Mouse (Mus musculus) hindbrain, embryonic 16.5 days (tissue): ENCODE data around the gene Chn2. TPM values are rescaled to one million over a fixed set of nuclear protein-coding genes. Genes with fewer than 3 reads are reported as not detected.

Experiments used
- ATAC-seq: fragments of 200-750 bp; cut with Nextera tagmentation; 2 replicates; pipeline ENCODE4 v1.8.0; 2017; ENCODE audit warnings: moderate TSS enrichment, moderate library complexity
- H3K27ac ChIP-seq: fragments of 300-500 bp; sonication (generic); 2 replicates; pipeline ENCODE4 v1.5.1; 2014; ENCODE audit warnings: low read depth, mild to moderate bottlenecking, control low read depth, low read length, moderate library complexity
- H3K27me3 ChIP-seq: fragments of 300-500 bp; sonication (generic); replicated peaks from 2 replicates; pipeline ENCODE4 v1.6.1; 2014; ENCODE audit warnings: low read length; ENCODE audit not compliant: control insufficient read depth, insufficient read depth
- H3K36me3 ChIP-seq: fragments of 300-500 bp; sonication (generic); 2 replicates; pipeline ENCODE4 v1.6.1; 2014; ENCODE audit warnings: mild to moderate bottlenecking, low read length, moderate library complexity, mixed read lengths; ENCODE audit not compliant: control insufficient read depth, insufficient read depth
- H3K4me1 ChIP-seq: fragments of 300-500 bp; sonication (generic); 2 replicates; pipeline ENCODE4 v1.6.1; 2014; ENCODE audit warnings: low read depth, low read length; ENCODE audit not compliant: control insufficient read depth, insufficient read depth
- H3K4me2 ChIP-seq: fragments of 300-500 bp; sonication (generic); 2 replicates; pipeline ENCODE4 v1.6.1; 2014; ENCODE audit warnings: mild to moderate bottlenecking, low read length, control low read depth, moderate library complexity
- H3K4me3 ChIP-seq: fragments of 300-500 bp; sonication (generic); 2 replicates; pipeline ENCODE4 v1.5.1; 2014; ENCODE audit warnings: mild to moderate bottlenecking, low read length, control low read depth, moderate library complexity
- H3K9ac ChIP-seq: fragments of 300-500 bp; sonication (generic); 2 replicates; pipeline ENCODE4 v1.6.1; 2014; ENCODE audit warnings: low read depth, mild to moderate bottlenecking, control low read depth, low read length, moderate library complexity
- H3K9me3 ChIP-seq: fragments of 300-500 bp; sonication (generic); 2 replicates; pipeline ENCODE4 v1.6.1; 2014; ENCODE audit warnings: mild to moderate bottlenecking, low read length, moderate library complexity; ENCODE audit not compliant: control insufficient read depth
- WGBS: fragments of 180-500 bp; shearing (Covaris S2); extraction: QIAGEN DNeasy Blood & Tissue Kit; methylation state at CpG from one replicate; pipeline ENCODE4 v1.1.7; 2014; 5-methylcytosine and 5-hydroxymethylcytosine counted together
- polyA plus RNA-seq: library from polyadenylated mRNA; unstranded; fragments of >200 nt; fragmentation: Nextera tagmentation; extraction: Ambion mirVana; gene quantifications from 2 replicates; pipeline ENCODE4 v1.2.1, GENCODE M21; 2015

Chn2 gene
- polyA plus RNA-seq, 1 experiment from 2014 or later, result 24.4 TPM

DNA sequence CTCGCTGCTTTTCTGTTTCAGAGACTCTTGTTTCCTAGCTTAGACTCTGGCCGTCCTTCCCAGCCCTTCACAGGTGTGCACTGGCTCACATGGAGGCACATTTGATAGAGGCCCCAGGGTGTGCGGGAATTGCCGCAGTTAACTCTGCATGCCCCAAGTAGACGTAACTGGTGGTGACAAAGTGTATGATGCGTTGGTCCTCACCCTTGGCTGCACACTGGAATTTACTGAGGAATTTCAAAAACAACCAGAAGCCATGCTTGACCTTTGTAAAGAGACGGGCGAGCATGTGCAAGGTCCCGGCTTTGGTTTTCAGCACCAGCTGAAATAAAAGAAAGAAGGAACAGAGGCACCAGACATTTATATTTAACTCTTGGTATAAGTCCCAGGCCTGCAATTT is 189.1 kb downstream of the Chn2 start:
- Histone ChIP-seq H3K4me3 (no peak overlapping the region), H3K4me2 (no peak overlapping the region), H3K36me3 (no peaks in the 10 kb centered on the region), H3K27me3 (peaks cover 2% of the 10 kb centered on the region; the same call in 1 of the 2 replicates), H3K9me3 (no peaks in the 10 kb centered on the region), H3K9ac (no peak overlapping the region), H3K27ac (no peak overlapping the region), H3K4me1 (peaks cover 3% of the 10 kb centered on the region; the same call in 1 of the 2 replicates)
- WGBS, result 62% methylated on average over 9 of the region's 9 CpGs
- ATAC-seq, result 0 out of 2 replicates have a peak, but pooled peaks have one; percentile 28

GRCm38 (mm10) chr6:54228874-54229273 is 189.5 kb downstream of the Chn2 start:
- peak; percentile 66 for ATAC-seq
- no peak overlapping the region for H3K27ac ChIP-seq
- H3K9me3 ChIP-seq, result no peaks in the 10 kb centered on the region
- H3K27me3 ChIP-seq, result peaks cover 2% of the 10 kb centered on the region; the same call in 1 of the 2 replicates
- no peak overlapping the region for H3K9ac ChIP-seq
- no peak overlapping the region for H3K4me2 ChIP-seq
- H3K4me1 ChIP-seq, result peaks cover 3% of the 10 kb centered on the region; the same call in 1 of the 2 replicates
- H3K4me3 ChIP-seq, result no peak overlapping the region
- H3K36me3 ChIP-seq, result no peaks in the 10 kb centered on the region
- 5% methylated on average over 2 of the region's 2 CpGs for WGBS

DNA sequence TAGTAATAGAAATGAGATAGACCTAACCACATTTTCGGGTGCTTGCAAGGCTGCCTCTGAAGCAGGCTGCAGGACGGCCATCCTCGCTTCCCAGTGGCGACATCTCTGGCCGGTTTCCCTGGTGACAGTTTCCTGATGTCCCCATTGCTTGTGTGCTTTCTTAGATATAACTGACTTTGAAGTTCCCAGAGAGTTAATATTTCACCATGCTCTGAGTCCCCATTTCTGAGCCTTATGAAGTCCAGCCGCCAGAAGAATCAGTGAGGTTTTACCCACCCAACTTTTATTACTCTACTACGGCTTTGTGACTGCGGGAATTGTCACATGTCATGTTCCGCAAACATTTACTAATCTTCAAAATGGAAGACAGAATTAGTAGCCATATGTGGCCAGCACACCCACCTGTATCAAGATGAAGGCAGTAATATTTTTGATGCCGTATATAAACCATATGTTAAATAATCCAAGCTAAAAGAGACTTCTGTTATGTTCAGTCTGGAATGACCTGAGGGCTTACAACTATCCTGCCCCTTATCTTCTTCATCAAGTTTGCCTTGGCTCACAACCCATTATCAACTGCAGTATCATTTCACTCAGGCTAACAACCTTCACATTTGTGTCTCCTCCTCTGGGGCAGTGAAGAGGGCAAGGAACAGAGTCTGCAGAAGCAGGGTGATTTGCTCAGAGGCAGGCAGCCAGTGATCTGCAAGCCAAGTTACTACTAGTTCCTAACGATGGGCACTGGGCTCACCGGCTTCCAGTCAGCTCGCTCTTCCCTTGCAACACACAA is 192.6 kb downstream of the Chn2 start:
- ATAC-seq, result no peak
- 74% methylated on average over 13 of the region's 13 CpGs for WGBS
- H3K9ac ChIP-seq, result no peak overlapping the region
- H3K4me2 ChIP-seq, result no peak overlapping the region
- no peak overlapping the region for H3K4me3 ChIP-seq
- H3K4me1 ChIP-seq, result peaks cover 3% of the 10 kb centered on the region; the same call in 1 of the 2 replicates
- H3K27ac ChIP-seq, result no peak overlapping the region
- H3K27me3 ChIP-seq, result no peaks in the 10 kb centered on the region; the same call in 1 of the 2 replicates
- no peaks in the 10 kb centered on the region for H3K9me3 ChIP-seq
- H3K36me3 ChIP-seq, result no peaks in the 10 kb centered on the region

DNA sequence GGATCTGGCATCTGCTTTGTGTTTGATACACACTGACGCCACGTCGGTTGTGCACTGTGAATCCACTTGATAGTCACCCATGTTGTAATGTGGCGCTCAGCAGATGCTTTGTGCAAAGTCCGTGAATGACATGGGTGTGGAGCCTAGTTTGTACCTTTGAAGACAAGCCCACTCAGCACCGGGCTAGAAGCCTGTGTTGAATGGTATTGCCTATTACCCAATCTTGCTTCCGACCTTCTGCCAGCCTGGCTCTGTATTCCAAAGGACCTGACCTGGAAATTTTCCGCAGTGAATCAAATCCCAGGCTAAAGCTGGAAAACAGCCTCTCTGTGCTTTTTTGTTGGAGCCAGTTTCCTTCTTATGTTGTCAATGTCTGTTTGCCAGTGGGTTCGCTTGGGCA is 197.1 kb downstream of the Chn2 start:
- Histone ChIP-seq H3K36me3 (no peaks in the 10 kb centered on the region), H3K27me3 (no peaks in the 10 kb centered on the region), H3K9me3 (no peaks in the 10 kb centered on the region), H3K4me1 (no peaks in the 10 kb centered on the region), H3K27ac (no peak overlapping the region), H3K4me3 (no peak overlapping the region), H3K9ac (no peak overlapping the region), H3K4me2 (no peak overlapping the region)
- ATAC-seq, result no peak
- 89% methylated on average over 9 of the region's 9 CpGs for WGBS

- Histone ChIP-seq H3K9me3 (no peaks in the 10 kb centered on the region), H3K4me3 (no peak overlapping the region), H3K4me1 (no peaks in the 10 kb centered on the region; the same call in 1 of the 2 replicates), H3K27ac (no peak overlapping the region), H3K9ac (no peak overlapping the region), H3K36me3 (no peaks in the 10 kb centered on the region), H3K27me3 (no peaks in the 10 kb centered on the region), H3K4me2 (no peak overlapping the region)
- ATAC-seq, result no peak
- WGBS, result 77% methylated on average over 5 of the region's 5 CpGs
Measured at GRCm38 (mm10) chr6:54241761-54242160, 202.4 kb downstream of the Chn2 start.

- H3K9me3 ChIP-seq, result no peaks in the 10 kb centered on the region
- H3K4me2 ChIP-seq, result no peak overlapping the region
- no peak overlapping the region for H3K4me3 ChIP-seq
- H3K9ac ChIP-seq, result no peak overlapping the region
- WGBS, result 57% methylated on average over 9 of the region's 9 CpGs
- no peak for ATAC-seq
- no peaks in the 10 kb centered on the region; the same call in 1 of the 2 replicates for H3K4me1 ChIP-seq
- H3K36me3 ChIP-seq, result no peaks in the 10 kb centered on the region
- no peak overlapping the region; the same call in 1 of the 2 replicates for H3K27ac ChIP-seq
- no peaks in the 10 kb centered on the region for H3K27me3 ChIP-seq
Measured at GRCm38 (mm10) chr6:54242286-54242685, 202.9 kb downstream of the Chn2 start.

- H3K4me3 ChIP-seq, result no peak overlapping the region
- H3K27ac ChIP-seq, result no peak overlapping the region
- no peak for ATAC-seq
- 0 out of 2 replicates have a peak, but pooled peaks cover 2% of the 10 kb centered on the region for H3K27me3 ChIP-seq
- WGBS, result 80% methylated on average over 8 of the region's 8 CpGs
- no peaks in the 10 kb centered on the region for H3K9me3 ChIP-seq
- H3K4me2 ChIP-seq, result no peak overlapping the region
- no peaks in the 10 kb centered on the region for H3K36me3 ChIP-seq
- H3K4me1 ChIP-seq, result no peaks in the 10 kb centered on the region
- no peak overlapping the region for H3K9ac ChIP-seq
Measured at GRCm38 (mm10) chr6:54248354-54249252, 209.2 kb downstream of the Chn2 start.

DNA sequence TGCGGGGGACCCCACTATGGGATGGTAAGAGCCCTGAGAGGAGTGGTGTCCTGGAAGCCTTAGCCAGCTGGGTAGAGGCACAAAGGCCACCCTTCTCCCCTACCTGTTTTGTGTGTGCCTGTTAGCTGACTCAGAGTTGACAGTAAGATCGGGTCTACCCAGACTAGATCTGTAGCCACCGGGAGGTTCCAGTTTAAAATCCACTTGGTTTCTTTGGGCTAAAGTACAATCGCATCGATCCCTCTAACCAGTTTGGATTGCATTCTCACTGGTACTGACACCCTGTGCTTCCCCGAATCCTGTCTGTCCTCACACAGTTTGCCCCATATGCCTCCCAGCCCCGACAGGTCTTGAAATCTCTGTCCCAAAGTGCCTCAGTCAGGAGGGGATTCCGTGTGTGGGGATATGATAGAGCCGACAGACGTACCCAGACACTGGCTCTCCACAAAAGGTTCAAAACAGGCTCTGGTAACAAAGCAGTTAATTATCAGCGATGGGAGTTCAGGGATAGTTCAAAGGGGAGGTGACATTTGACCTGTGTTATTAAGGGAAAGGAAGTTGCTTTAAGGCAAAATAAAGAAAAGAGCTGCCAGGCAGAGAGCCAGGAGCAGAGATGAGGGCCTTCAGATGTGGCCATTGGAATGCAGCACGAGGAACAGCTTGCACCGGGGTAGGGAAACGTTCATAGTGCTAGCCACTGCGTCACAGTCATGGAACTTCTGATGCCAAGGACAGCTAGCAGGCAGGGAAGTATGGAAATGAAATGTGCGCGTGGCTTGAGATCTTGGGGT is 212.2 kb downstream of the Chn2 start:
- ATAC-seq, result no peak
- no peaks in the 10 kb centered on the region for H3K9me3 ChIP-seq
- WGBS, result 53% methylated on average over 17 of the region's 17 CpGs

More for the DNA sequence above, 212.2 kb downstream of the Chn2 start:
- no peak overlapping the region for H3K27ac ChIP-seq
- H3K4me1 ChIP-seq, result no peaks in the 10 kb centered on the region
- no peak overlapping the region for H3K9ac ChIP-seq
- H3K36me3 ChIP-seq, result no peaks in the 10 kb centered on the region
- H3K4me3 ChIP-seq, result no peak overlapping the region
- no peak overlapping the region for H3K4me2 ChIP-seq
- H3K27me3 ChIP-seq, result 0 out of 2 replicates have a peak, but pooled peaks cover 2% of the 10 kb centered on the region
